Mouse (Mus musculus): ENCODE results near the gene Camk1d.

GRCm38 (mm10) chr2:5677472-5677871 lies 36.8 kb downstream of the Camk1d start:
- TF ChIP-seq POLR2A (IDR thresholded peaks at IDR 0.05; ENCODE audit: control insufficient read depth, low read depth, low read length) = no peak
- no peak for TF ChIP-seq CTCF (IDR thresholded peaks at IDR 0.05; ENCODE audit: control insufficient read depth, insufficient read depth, insufficient replicate concordance, low read depth, low read length)

Measured in testis, adult 2 months (tissue).